Mouse (Mus musculus): ENCODE data around the gene Uvrag. TPM values are rescaled to one million over a fixed set of nuclear protein-coding genes. Genes with fewer than 3 reads are reported as not detected.
A peak's percentile ranks its signal among the peaks of the same experiment; 100 is the strongest.
"Not testable (repeated sequence)": the region's sequence is repeated elsewhere in the genome, so short reads cannot be mapped to it uniquely, and the experiment has no call there.

Uvrag gene
- polyA plus RNA-seq, 1 experiment, result 45.9 TPM

- no peak for DNase-seq (ENCODE audit: low read depth in 1 of 2, low spot score in 2 of 2)
- peaks cover 9% of the 10 kb centered on the region for H3K36me3 ChIP-seq (ENCODE audit: control insufficient read depth, insufficient read depth, low read length)
- no peak overlapping the region for H3K4me3 ChIP-seq (ENCODE audit: extremely low read depth, insufficient read depth, insufficient read length)
- no peak for TF ChIP-seq CTCF (IDR thresholded peaks at IDR 0.05; ENCODE audit: extremely low read depth, insufficient read depth, insufficient read length, insufficient replicate concordance)
- TF ChIP-seq POLR2A (IDR thresholded peaks at IDR 0.05; ENCODE audit: low read depth, low read length), result no peak
- no peaks in the 10 kb centered on the region for H3K27me3 ChIP-seq (ENCODE audit: control insufficient read depth, insufficient read depth, low read length)
- no peak overlapping the region for H3K27ac ChIP-seq (ENCODE audit: insufficient read depth, low read length)
- no peaks in the 10 kb centered on the region for H3K4me1 ChIP-seq (ENCODE audit: control insufficient read depth, insufficient read depth, insufficient read length)
- WGBS, result 91% methylated on average over 8 of the region's 8 CpGs
Measured at GRCm38 (mm10) chr7:98968741-98969395, 172.1 kb downstream of the Uvrag start.

- no peak overlapping the region for H3K27ac ChIP-seq (ENCODE audit: insufficient read depth, low read length)
- no peak for DNase-seq (ENCODE audit: low read depth in 1 of 2, low spot score in 2 of 2)
- 61% methylated on average over 16 of the region's 16 CpGs for WGBS
- TF ChIP-seq CTCF (IDR thresholded peaks at IDR 0.05; ENCODE audit: extremely low read depth, insufficient read depth, insufficient read length, insufficient replicate concordance), result no peak
- no peak for TF ChIP-seq POLR2A (IDR thresholded peaks at IDR 0.05; ENCODE audit: low read depth, low read length)
- peaks cover 9% of the 10 kb centered on the region for H3K36me3 ChIP-seq (ENCODE audit: control insufficient read depth, insufficient read depth, low read length)
- no peaks in the 10 kb centered on the region for H3K27me3 ChIP-seq (ENCODE audit: control insufficient read depth, insufficient read depth, low read length)
- H3K4me3 ChIP-seq (ENCODE audit: extremely low read depth, insufficient read depth, insufficient read length), result no peak overlapping the region
- H3K4me1 ChIP-seq (ENCODE audit: control insufficient read depth, insufficient read depth, insufficient read length), result no peaks in the 10 kb centered on the region
Measured at GRCm38 (mm10) chr7:98968082-98968674, 172.8 kb downstream of the Uvrag start.

DNA sequence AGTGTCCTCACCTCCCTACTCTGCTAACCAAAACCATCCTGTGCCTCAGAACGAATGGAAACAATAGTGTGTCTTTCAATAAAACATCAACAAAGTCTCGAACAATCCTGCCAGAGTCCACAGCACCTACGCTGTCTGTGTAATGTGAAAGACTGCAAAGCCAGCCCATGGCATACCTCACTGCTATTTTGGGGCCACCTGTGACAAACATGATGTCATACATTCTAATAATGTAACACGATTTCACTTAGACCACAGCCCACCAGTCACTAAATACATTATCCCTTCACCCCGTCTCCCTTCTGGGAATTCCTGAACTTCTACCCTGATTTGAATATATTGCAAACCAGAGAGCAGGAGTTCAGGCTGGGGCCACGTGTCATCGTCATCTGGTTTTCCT, 173.3 kb downstream of the Uvrag start:
- TF ChIP-seq CTCF (IDR thresholded peaks at IDR 0.05; ENCODE audit: extremely low read depth, insufficient read depth, insufficient read length, insufficient replicate concordance) (no peak), POLR2A (IDR thresholded peaks at IDR 0.05; ENCODE audit: low read depth, low read length) (no peak)
- Histone ChIP-seq H3K36me3 (ENCODE audit: control insufficient read depth, insufficient read depth, low read length) (peaks cover 6% of the 10 kb centered on the region), H3K27ac (ENCODE audit: insufficient read depth, low read length) (no peak overlapping the region), H3K27me3 (ENCODE audit: control insufficient read depth, insufficient read depth, low read length) (no peaks in the 10 kb centered on the region), H3K4me1 (ENCODE audit: control insufficient read depth, insufficient read depth, insufficient read length) (no peaks in the 10 kb centered on the region), H3K4me3 (ENCODE audit: extremely low read depth, insufficient read depth, insufficient read length) (no peak overlapping the region)
- 90% methylated on average over 7 of the region's 7 CpGs for WGBS
- DNase-seq (ENCODE audit: low read depth in 1 of 2, low spot score in 2 of 2), result no peak

- H3K36me3 ChIP-seq (ENCODE audit: control insufficient read depth, insufficient read depth, low read length); H3K27me3 ChIP-seq (ENCODE audit: control insufficient read depth, insufficient read depth, low read length); H3K27ac ChIP-seq (ENCODE audit: insufficient read depth, low read length); H3K4me3 ChIP-seq (ENCODE audit: extremely low read depth, insufficient read depth, insufficient read length); DNase-seq (ENCODE audit: low read depth in 1 of 2, low spot score in 2 of 2); H3K4me1 ChIP-seq (ENCODE audit: control insufficient read depth, insufficient read depth, insufficient read length): not testable (repeated sequence)
- WGBS, result 87% methylated on average over 13 of the region's 13 CpGs
Measured at GRCm38 (mm10) chr7:98963581-98963980, 177.4 kb downstream of the Uvrag start.

GRCm38 (mm10) chr7:98962547-98963311, 178.2 kb downstream of the Uvrag start:
- no peaks in the 10 kb centered on the region for H3K27me3 ChIP-seq (ENCODE audit: control insufficient read depth, insufficient read depth, low read length)
- TF ChIP-seq CTCF (IDR thresholded peaks at IDR 0.05; ENCODE audit: extremely low read depth, insufficient read depth, insufficient read length, insufficient replicate concordance) (peak; percentile 89), POLR2A (IDR thresholded peaks at IDR 0.05; ENCODE audit: low read depth, low read length) (no peak)
- no peak overlapping the region for H3K27ac ChIP-seq (ENCODE audit: insufficient read depth, low read length)
- H3K4me1 ChIP-seq (ENCODE audit: control insufficient read depth, insufficient read depth, insufficient read length), result no peaks in the 10 kb centered on the region
- no peak overlapping the region for H3K4me3 ChIP-seq (ENCODE audit: extremely low read depth, insufficient read depth, insufficient read length)
- WGBS, result 52% methylated on average over 13 of the region's 13 CpGs
- peaks cover 6% of the 10 kb centered on the region for H3K36me3 ChIP-seq (ENCODE audit: control insufficient read depth, insufficient read depth, low read length)
- peak; percentile 32 to 45 for DNase-seq (ENCODE audit: low read depth in 1 of 2, low spot score in 2 of 2)

DNA sequence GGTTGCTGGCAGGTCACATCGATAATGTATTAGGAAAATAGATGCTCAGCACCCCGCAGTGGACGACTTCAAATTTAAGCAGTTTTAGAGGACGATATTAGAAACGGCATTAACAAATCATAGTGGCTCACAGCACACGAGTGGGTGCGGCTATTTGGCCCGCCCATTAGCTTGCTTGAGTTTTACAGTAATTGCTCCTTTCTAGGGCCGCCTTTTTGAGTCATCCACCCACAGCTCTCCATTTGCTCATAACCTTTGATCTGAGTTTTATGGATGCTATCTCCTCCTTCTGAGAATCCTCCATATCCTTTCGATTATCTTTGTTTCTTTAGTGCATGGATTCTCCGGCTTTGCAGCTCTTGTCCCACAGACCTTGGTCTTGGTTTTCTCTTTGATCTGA, 178.9 kb downstream of the Uvrag start:
- Histone ChIP-seq H3K36me3 (ENCODE audit: control insufficient read depth, insufficient read depth, low read length) (peaks cover 6% of the 10 kb centered on the region), H3K4me1 (ENCODE audit: control insufficient read depth, insufficient read depth, insufficient read length) (no peaks in the 10 kb centered on the region), H3K4me3 (ENCODE audit: extremely low read depth, insufficient read depth, insufficient read length) (no peak overlapping the region), H3K27ac (ENCODE audit: insufficient read depth, low read length) (no peak overlapping the region), H3K27me3 (ENCODE audit: control insufficient read depth, insufficient read depth, low read length) (no peaks in the 10 kb centered on the region)
- 90% methylated on average over 11 of the region's 11 CpGs for WGBS
- TF ChIP-seq CTCF (IDR thresholded peaks at IDR 0.05; ENCODE audit: extremely low read depth, insufficient read depth, insufficient read length, insufficient replicate concordance) (no peak), POLR2A (IDR thresholded peaks at IDR 0.05; ENCODE audit: low read depth, low read length) (no peak)
- no peak for DNase-seq (ENCODE audit: low read depth in 1 of 2, low spot score in 2 of 2)

- H3K4me1 ChIP-seq (ENCODE audit: control insufficient read depth, insufficient read depth, insufficient read length), result no peaks in the 10 kb centered on the region
- 93% methylated on average over 8 of the region's 8 CpGs for WGBS
- H3K36me3 ChIP-seq (ENCODE audit: control insufficient read depth, insufficient read depth, low read length), result peaks cover 6% of the 10 kb centered on the region
- H3K4me3 ChIP-seq (ENCODE audit: extremely low read depth, insufficient read depth, insufficient read length), result no peak overlapping the region
- H3K27ac ChIP-seq (ENCODE audit: insufficient read depth, low read length), result no peak overlapping the region
- DNase-seq (ENCODE audit: low read depth in 1 of 2, low spot score in 2 of 2), result no peak
- H3K27me3 ChIP-seq (ENCODE audit: control insufficient read depth, insufficient read depth, low read length), result no peaks in the 10 kb centered on the region
- TF ChIP-seq POLR2A (IDR thresholded peaks at IDR 0.05; ENCODE audit: low read depth, low read length) (no peak), CTCF (IDR thresholded peaks at IDR 0.05; ENCODE audit: extremely low read depth, insufficient read depth, insufficient read length, insufficient replicate concordance) (no peak)
Measured at GRCm38 (mm10) chr7:98960274-98960673, 180.7 kb downstream of the Uvrag start.
